Mouse (Mus musculus): ENCODE measurements around the gene Tmem186.
A peak's percentile ranks its signal among the peaks of the same experiment; 100 is the strongest.

Tmem186 gene

DNA sequence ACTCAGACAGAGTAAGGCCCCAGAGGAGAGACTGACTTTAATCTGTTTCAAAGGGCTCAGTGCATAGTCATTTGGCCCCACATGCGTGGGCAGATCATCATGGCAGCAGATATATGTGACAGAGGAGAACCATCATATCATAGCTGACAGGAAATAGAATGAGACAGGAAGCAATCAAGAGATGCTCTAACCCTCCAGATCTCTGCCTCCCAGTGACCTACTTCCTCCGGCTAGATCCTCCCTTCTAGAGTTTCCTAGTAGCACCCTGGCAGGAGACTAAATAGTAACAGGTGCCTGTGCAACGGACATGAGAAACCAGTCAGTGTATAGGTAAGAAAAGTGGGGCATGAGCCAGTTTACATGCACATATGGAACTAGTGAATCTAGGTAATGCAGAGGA is 27.1 kb downstream of the Tmem186 start:
- DNase-seq: no peak

- DNase-seq: no peak
Measured at GRCm38 (mm10) chr16:8603789-8604188, 33.7 kb downstream of the Tmem186 start.

DNA sequence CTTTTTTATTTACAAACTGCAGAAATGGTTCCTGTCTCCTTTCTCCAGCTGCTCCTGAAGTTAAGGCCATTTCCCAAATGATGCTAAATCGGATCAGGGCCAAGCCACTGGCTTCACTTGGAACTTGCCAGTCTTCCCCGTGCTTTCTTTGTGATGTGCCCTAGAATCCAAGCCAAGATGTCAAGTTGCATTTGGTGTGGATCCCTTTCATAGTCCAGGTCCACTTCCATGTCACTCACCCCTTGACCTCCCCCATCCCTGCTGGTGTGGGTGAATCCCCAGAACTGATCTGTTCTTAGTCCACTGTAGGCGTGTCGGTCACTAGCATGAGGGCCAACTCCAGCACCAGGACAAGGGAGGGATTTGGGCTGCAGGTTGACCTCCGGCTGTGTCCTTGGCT is 40.0 kb downstream of the Tmem186 start:
- DNase-seq: no peak

DNA sequence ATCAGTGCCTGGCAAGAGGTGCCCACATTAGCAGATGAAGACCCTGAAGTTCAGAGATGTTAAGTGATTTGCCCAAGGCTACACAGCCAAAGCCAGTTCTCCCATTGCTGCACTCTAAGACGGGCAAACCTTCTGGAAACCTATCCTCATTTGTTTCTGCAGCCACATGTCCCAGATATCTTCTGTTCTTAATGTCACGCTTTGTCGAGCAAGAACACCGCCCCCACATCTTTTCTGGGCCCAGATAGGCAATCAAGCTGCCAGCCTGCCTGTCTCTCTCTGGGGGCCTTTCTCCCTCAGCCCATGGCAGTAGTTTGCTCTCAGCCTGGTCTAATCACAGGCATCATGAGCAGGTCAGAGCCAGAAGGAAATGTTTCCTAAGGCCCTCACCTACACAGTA is 41.2 kb downstream of the Tmem186 start:
- DNase-seq: no peak

- no peak for DNase-seq
Measured at GRCm38 (mm10) chr16:8595411-8595810, 42.1 kb downstream of the Tmem186 start.

GRCm38 (mm10) chr16:8585056-8585455 is 52.5 kb downstream of the Tmem186 start:
- no peak for DNase-seq

- peak; percentile 70 for DNase-seq
Measured at GRCm38 (mm10) chr16:8584248-8584647, 53.3 kb downstream of the Tmem186 start.

Measured in heart, adult 11 months (tissue).